Mouse (Mus musculus) left cerebral cortex, adult 11 months (tissue): ENCODE data around the gene Prkn.

Experiments used
- DNase-seq: peaks from one replicate; pipeline ENCODE4 v3.0.0; 2022; ENCODE audit warnings: low spot score

The Prkn gene

GRCm38 (mm10) chr17:11402225-11402875 is 562.2 kb downstream of the Prkn start:
- no peak for DNase-seq

GRCm38 (mm10) chr17:11411414-11411813 is 571.2 kb downstream of the Prkn start:
- DNase-seq: no peak

GRCm38 (mm10) chr17:11413688-11414087 is 573.5 kb downstream of the Prkn start:
- DNase-seq: no peak

- DNase-seq: no peak
Observed at GRCm38 (mm10) chr17:11414288-11414687, 574.1 kb downstream of the Prkn start.

GRCm38 (mm10) chr17:11417150-11417549 is 577.0 kb downstream of the Prkn start:
- DNase-seq: no peak

- no peak for DNase-seq
Observed at GRCm38 (mm10) chr17:11419484-11419883, 579.3 kb downstream of the Prkn start.

GRCm38 (mm10) chr17:11420839-11421238 is 580.7 kb downstream of the Prkn start:
- DNase-seq: peak; percentile 5

GRCm38 (mm10) chr17:11421264-11421940 is 581.2 kb downstream of the Prkn start:
- DNase-seq: no peak

GRCm38 (mm10) chr17:11431323-11431722 is 591.1 kb downstream of the Prkn start:
- no peak for DNase-seq

GRCm38 (mm10) chr17:11432593-11432992 is 592.4 kb downstream of the Prkn start:
- DNase-seq: no peak

- no peak for DNase-seq
Observed at GRCm38 (mm10) chr17:11462721-11463120, 622.5 kb downstream of the Prkn start.

GRCm38 (mm10) chr17:11466095-11466494 is 625.9 kb downstream of the Prkn start:
- no peak for DNase-seq

GRCm38 (mm10) chr17:11468624-11469023 is 628.4 kb downstream of the Prkn start:
- no peak for DNase-seq

- no peak for DNase-seq
Observed at GRCm38 (mm10) chr17:11483032-11483431, 642.8 kb downstream of the Prkn start.

GRCm38 (mm10) chr17:11490051-11490450 is 649.9 kb downstream of the Prkn start:
- DNase-seq: no peak

- no peak for DNase-seq
Observed at GRCm38 (mm10) chr17:11502556-11502955, 662.4 kb downstream of the Prkn start.

- no peak for DNase-seq
Observed at GRCm38 (mm10) chr17:11504496-11504895, 664.3 kb downstream of the Prkn start.

- DNase-seq: no peak
Observed at GRCm38 (mm10) chr17:11507082-11507481, 666.9 kb downstream of the Prkn start.

- DNase-seq: no peak
Observed at GRCm38 (mm10) chr17:11510081-11510480, 669.9 kb downstream of the Prkn start.

- no peak for DNase-seq
Observed at GRCm38 (mm10) chr17:11514032-11514761, 674.0 kb downstream of the Prkn start.

- DNase-seq: no peak
Observed at GRCm38 (mm10) chr17:11515619-11516018, 675.4 kb downstream of the Prkn start.

GRCm38 (mm10) chr17:11516165-11516564 is 676.0 kb downstream of the Prkn start:
- no peak for DNase-seq

- no peak for DNase-seq
Observed at GRCm38 (mm10) chr17:11532066-11532465, 691.9 kb downstream of the Prkn start.
